Mouse (Mus musculus) MEL (cell line): ENCODE data around the gene Stx6.
A peak's percentile ranks its signal among the peaks of the same experiment; 100 is the strongest.

Experiments
- CTCF ChIP-seq, 3 experiments: IDR thresholded peaks in 2 of 3; conservative IDR thresholded peaks in 1 of 3; 2 replicates each; pipeline ENCODE4 v1.5.1; 2011 to 2012; ENCODE audit warnings: low read length in 3 of 3, low read depth in 2 of 3, mild to moderate bottlenecking in 2 of 3, improper control_type of control experiment in 1 of 3, inconsistent platforms in 1 of 3, mixed read lengths in 1 of 3, moderate library complexity in 1 of 3; ENCODE audit not compliant: control insufficient read depth in 1 of 3, insufficient read depth in 1 of 3, poor library complexity in 1 of 3, severe bottlenecking in 1 of 3
- E2F4 ChIP-seq: IDR thresholded peaks from 2 replicates; pipeline ENCODE4 v1.6.1; 2011; ENCODE audit warnings: low read depth, low read length, improper control_type of control experiment, borderline replicate concordance
- ETS1 ChIP-seq: IDR thresholded peaks from 2 replicates; pipeline ENCODE4 v1.6.1; 2012; ENCODE audit warnings: low read depth, mild to moderate bottlenecking, inconsistent platforms, low read length, improper control_type of control experiment, moderate library complexity
- GABPA ChIP-seq: IDR thresholded peaks from 2 replicates; pipeline ENCODE4 v1.6.1; 2012; ENCODE audit warnings: low read depth, mild to moderate bottlenecking, inconsistent platforms, low read length, improper control_type of control experiment, moderate library complexity
- GATA1 ChIP-seq: IDR thresholded peaks from 2 replicates; pipeline ENCODE4 v1.6.1; 2011; ENCODE audit warnings: low read depth, low read length, improper control_type of control experiment
- MAZ ChIP-seq: IDR thresholded peaks from 2 replicates; pipeline ENCODE4 v1.6.1; 2012; ENCODE audit warnings: low read depth, mild to moderate bottlenecking, inconsistent platforms, low read length, improper control_type of control experiment
- NELFE ChIP-seq: IDR thresholded peaks from 2 replicates; pipeline ENCODE4 v1.6.1; 2011; ENCODE audit warnings: low read depth, low read length, improper control_type of control experiment
- POLR2A ChIP-seq, 2 experiments: IDR thresholded peaks; 2 replicates each; pipeline ENCODE4 v1.6.1; 2011 to 2012; ENCODE audit warnings: low read length in 2 of 2, mild to moderate bottlenecking in 2 of 2, control low read depth in 1 of 2, improper control_type of control experiment in 1 of 2, low read depth in 1 of 2, moderate library complexity in 1 of 2; ENCODE audit not compliant: control insufficient read depth in 1 of 2, insufficient read depth in 1 of 2, poor library complexity in 1 of 2
- RAD21 ChIP-seq: IDR thresholded peaks from 2 replicates; pipeline ENCODE4 v1.6.1; 2011; ENCODE audit warnings: mild to moderate bottlenecking, low read depth, low read length, improper control_type of control experiment
- RCOR1 ChIP-seq: IDR thresholded peaks from 2 replicates; pipeline ENCODE4 v1.6.1; 2012; ENCODE audit warnings: low read depth, mild to moderate bottlenecking, inconsistent platforms, low read length, improper control_type of control experiment
- TBP ChIP-seq: IDR thresholded peaks from 2 replicates; pipeline ENCODE4 v1.8.0; 2011; ENCODE audit warnings: low read depth, low read length, improper control_type of control experiment
- TCF12 ChIP-seq: IDR thresholded peaks from 2 replicates; pipeline ENCODE4 v1.6.1; 2014; ENCODE audit warnings: low read depth, mild to moderate bottlenecking, inconsistent platforms, low read length, improper control_type of control experiment, moderate library complexity
- USF1 ChIP-seq: IDR thresholded peaks from 2 replicates; pipeline ENCODE4 v1.6.1; 2014; ENCODE audit warnings: low read depth, mild to moderate bottlenecking, inconsistent platforms, low read length, improper control_type of control experiment, moderate library complexity
- USF2 ChIP-seq, 2 experiments: IDR thresholded peaks; 2 replicates each; pipeline ENCODE4 v1.6.1; 2011 to 2012; ENCODE audit warnings: improper control_type of control experiment in 2 of 2, low read length in 2 of 2, borderline replicate concordance in 1 of 2, inconsistent platforms in 1 of 2, low read depth in 1 of 2, mild to moderate bottlenecking in 1 of 2; ENCODE audit not compliant: insufficient read depth in 1 of 2

DNA sequence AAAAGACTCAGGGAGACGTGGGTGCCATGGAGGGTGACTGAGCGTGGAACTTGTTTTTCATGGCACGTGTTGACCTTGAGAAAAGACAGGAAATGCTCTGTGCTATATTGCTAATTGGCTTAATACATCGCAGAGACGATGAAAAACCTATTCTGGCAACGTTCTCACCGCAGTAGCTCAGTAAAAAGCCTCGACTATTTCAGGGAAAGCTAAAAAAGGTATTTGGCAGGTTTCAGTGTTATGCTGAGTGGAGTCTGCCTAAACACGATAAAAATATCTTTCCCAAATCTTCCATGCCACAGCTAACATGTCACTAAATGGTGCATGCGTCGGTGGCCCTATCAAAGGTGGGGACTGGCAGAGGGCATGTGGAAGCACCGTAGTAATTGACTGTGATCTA lies 94.6 kb downstream of the Stx6 start:
- TF ChIP-seq POLR2A (IDR thresholded peaks at IDR 0.05; ENCODE audit: control insufficient read depth in 1 of 2, insufficient read depth in 1 of 2, low read depth in 1 of 2, low read length in 2 of 2, poor library complexity in 1 of 2) (no peak), CTCF (IDR thresholded peaks at IDR 0.05 in 2 of 3, conservative IDR thresholded peaks at IDR 0.05 in 1 of 3; ENCODE audit: control insufficient read depth in 1 of 3, insufficient read depth in 1 of 3, low read depth in 2 of 3, low read length in 3 of 3, poor library complexity in 1 of 3, severe bottlenecking in 1 of 3) (no peak), MAZ (no peak), RAD21 (no peak), USF2 (IDR thresholded peaks at IDR 0.05; ENCODE audit: borderline replicate concordance in 1 of 2, insufficient read depth in 1 of 2, low read depth in 1 of 2, low read length in 2 of 2) (no peak), E2F4 (no peak), ETS1 (no peak), GABPA (no peak), TCF12 (no peak), GATA1 (no peak), TBP (0 out of 2 replicates have a peak, but pooled peaks have one; percentile 15), RCOR1 (no peak), USF1 (no peak), NELFE (no peak)
